Comparison of ENCODE assay signal across 14 mouse cellular contexts in genomic region chr1:48733580-48733979, GRCm38 (mm10).
DNase-seq lines count a peak whose midpoint lies in the region; ATAC-seq lines count a peak whose summit lies in the region.
"Had no signal": no experiment of that assay in that cellular context is flagged by ENCODE, and none has a peak within 500 bp of the region (broad histone marks: within the 10 kb centered on the region; RNA-seq: fewer than 3 reads in every experiment).

No protein-coding gene starts in this region.

- peak; percentile 59 for DNase-seq in layer of hippocampus, adult 11-12 months (ENCODE audit: low spot score)
- no peak for DNase-seq in layer of hippocampus, postnatal 25 days (ENCODE audit: extremely low spot score in 1 of 2, low spot score in 1 of 2)
- peak; percentile 97 for DNase-seq in cerebellum, adult 11-12 months
- DNase-seq in cerebellum, postnatal 14 days, result peak; percentile 86 to 93
- peak; percentile 54 to 86 for DNase-seq in layer of hippocampus, postnatal 14 days (ENCODE audit: low spot score in 2 of 2)
- DNase-seq in urinary bladder, adult 2 months (ENCODE audit: low spot score), result no peak
- DNase-seq: gastrocnemius, adult 2 months; heart, adult 2 months; kidney, adult 2 months had no signal

- no peak overlapping the region for H3K27ac ChIP-seq in kidney, embryonic 14.5 days (ENCODE audit: low read depth, low read length)
- H3K27ac ChIP-seq: embryonic facial prominence, embryonic 15.5 days; gastrocnemius, adult 2 months; heart, adult 2 months; hindbrain, embryonic 12.5 days; limb, embryonic 12.5 days; liver, embryonic 15.5 days had no signal

- H3K27me3 ChIP-seq in kidney, embryonic 14.5 days (ENCODE audit: control insufficient read depth, insufficient read depth, low read length), result no peaks in the 10 kb centered on the region
- H3K27me3 ChIP-seq: embryonic facial prominence, embryonic 15.5 days; hindbrain, embryonic 12.5 days; limb, embryonic 12.5 days; liver, embryonic 15.5 days had no signal

- H3K9me3 ChIP-seq in kidney, embryonic 14.5 days (ENCODE audit: control insufficient read depth, low read length), result no peaks in the 10 kb centered on the region
- H3K9me3 ChIP-seq: embryonic facial prominence, embryonic 15.5 days; hindbrain, embryonic 12.5 days; limb, embryonic 12.5 days; liver, embryonic 15.5 days had no signal

- no peak overlapping the region for H3K9ac ChIP-seq in kidney, embryonic 14.5 days (ENCODE audit: low read depth, low read length)
- H3K9ac ChIP-seq: embryonic facial prominence, embryonic 15.5 days; hindbrain, embryonic 12.5 days; limb, embryonic 12.5 days; liver, embryonic 15.5 days had no signal

- WGBS in kidney, embryonic 14.5 days, result 98% methylated on average over 2 of the region's 2 CpGs

- no peak overlapping the region for H3K4me3 ChIP-seq in kidney, embryonic 14.5 days (ENCODE audit: low read length)
- H3K4me3 ChIP-seq: embryonic facial prominence, embryonic 15.5 days; gastrocnemius, adult 2 months; heart, adult 2 months; hindbrain, embryonic 12.5 days; limb, embryonic 12.5 days; liver, embryonic 15.5 days had no signal

- no peaks in the 10 kb centered on the region for H3K36me3 ChIP-seq in kidney, embryonic 14.5 days (ENCODE audit: control insufficient read depth, insufficient read depth, low read length)
- H3K36me3 ChIP-seq: embryonic facial prominence, embryonic 15.5 days; hindbrain, embryonic 12.5 days; limb, embryonic 12.5 days; liver, embryonic 15.5 days had no signal

- H3K4me2 ChIP-seq in kidney, embryonic 14.5 days (replicated peaks; ENCODE audit: low read depth, low read length), result no peak overlapping the region
- H3K4me2 ChIP-seq: embryonic facial prominence, embryonic 15.5 days; hindbrain, embryonic 12.5 days; limb, embryonic 12.5 days; liver, embryonic 15.5 days had no signal

- no peak for ATAC-seq in kidney, embryonic 14.5 days (ENCODE audit: low FRiP score, low TSS enrichment)

- H3K4me1 ChIP-seq in kidney, embryonic 14.5 days (ENCODE audit: control insufficient read depth, insufficient read depth, low read length), result no peaks in the 10 kb centered on the region
- H3K4me1 ChIP-seq: embryonic facial prominence, embryonic 15.5 days; hindbrain, embryonic 12.5 days; limb, embryonic 12.5 days; liver, embryonic 15.5 days had no signal

Comparison
In these comparisons a context has a peak if more than half of its experiments do, and no peak if none do; other contexts are left out.
1. DNase-seq: peak in layer of hippocampus, adult 11-12 months (single experiment), cerebellum, adult 11-12 months (single experiment), cerebellum, postnatal 14 days (2 of 2) and layer of hippocampus, postnatal 14 days (2 of 2); none in layer of hippocampus, postnatal 25 days (0 of 2) and urinary bladder, adult 2 months (single experiment).